Mouse (Mus musculus): ENCODE results near the gene Gm28038.
A peak's percentile ranks its signal among the peaks of the same experiment; 100 is the strongest.

Gm28038 gene

DNA sequence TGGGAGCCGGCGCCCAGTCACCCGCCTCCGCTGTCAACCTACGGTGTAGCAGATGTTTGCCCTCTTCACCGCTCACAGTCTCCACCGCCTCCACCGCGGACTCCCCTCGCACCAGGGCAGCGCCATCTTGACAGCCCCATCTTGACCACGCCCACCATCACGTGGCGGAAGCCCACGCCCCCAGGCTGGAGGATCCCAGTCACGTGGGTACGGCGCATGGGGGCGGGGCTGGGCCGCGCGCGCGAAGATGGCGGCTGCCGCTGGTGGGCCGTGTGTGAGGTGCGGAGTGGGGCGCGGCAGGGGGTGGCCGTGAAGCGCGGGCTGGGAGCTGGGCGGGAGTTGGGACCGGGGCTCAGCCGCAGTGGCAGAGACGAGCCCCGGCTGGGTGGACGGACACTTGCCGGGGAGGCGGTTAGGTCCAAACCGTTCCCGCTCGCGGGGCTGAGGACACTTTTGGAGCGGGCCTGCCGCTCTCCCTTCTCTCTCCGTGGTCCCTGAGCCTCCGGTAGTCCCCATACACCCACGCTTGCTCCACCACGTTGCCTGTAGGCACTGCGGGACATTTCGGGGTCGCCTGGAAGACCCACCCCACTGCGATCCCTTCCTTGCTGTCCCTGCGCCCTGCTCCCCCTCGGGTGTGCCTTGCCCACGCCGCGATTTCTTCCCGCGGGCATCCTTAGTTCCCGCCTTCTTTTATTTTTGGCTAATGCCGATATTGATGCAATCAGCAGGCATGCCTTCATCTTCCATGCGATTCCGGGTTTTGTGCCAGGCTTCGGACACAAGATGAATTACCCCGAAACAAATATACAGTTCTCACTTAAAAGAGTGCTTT, 5.6 kb downstream of the Gm28038 start, which contains the start of the genes Dolk and Nup188:
TSS of gene Dolk (minus strand) at position 143 of the 835 bp plus-strand sequence.
TSS of gene Nup188 (plus strand) at position 206 of the 835 bp plus-strand sequence.
- peak; percentile 92 for DNase-seq

DNA sequence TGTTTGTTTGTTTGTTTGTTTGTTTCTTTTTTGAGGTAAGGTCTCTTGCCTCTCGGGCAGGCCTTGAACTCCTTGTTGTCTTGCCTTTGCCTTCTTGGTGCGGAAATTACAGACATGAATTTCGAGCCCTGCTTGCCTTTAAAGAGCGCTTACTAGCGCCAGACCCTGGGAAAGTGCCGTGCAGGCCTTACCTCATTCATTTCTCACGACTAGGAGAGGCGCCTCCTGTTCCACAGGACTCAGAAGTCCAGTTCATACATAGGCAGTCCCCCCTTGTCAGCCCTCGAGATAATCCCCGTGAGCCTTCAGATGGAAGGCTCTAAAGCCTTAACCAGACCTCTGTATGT, 6.2 kb downstream of the Gm28038 start:
- no peak for DNase-seq

DNA sequence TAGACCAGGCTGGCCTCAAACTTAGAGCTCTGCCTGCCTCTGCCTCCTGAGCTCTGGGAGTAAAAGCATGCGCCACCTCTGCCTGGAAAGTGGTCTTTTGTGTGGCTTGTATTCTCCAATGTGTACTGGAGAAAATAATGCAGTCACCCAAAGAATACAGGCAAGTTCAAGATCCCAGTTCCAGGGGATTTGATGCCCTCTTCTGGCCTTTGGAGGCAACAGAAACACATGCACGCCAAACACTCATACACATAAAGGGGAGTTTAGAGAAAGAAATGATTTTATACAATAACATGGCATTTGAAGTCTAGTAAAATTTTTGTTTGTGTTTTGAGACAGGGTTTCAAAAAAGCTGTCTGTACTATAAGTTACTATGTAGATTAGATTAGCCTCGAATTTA, 18.7 kb downstream of the Gm28038 start:
- DNase-seq = no peak

DNA sequence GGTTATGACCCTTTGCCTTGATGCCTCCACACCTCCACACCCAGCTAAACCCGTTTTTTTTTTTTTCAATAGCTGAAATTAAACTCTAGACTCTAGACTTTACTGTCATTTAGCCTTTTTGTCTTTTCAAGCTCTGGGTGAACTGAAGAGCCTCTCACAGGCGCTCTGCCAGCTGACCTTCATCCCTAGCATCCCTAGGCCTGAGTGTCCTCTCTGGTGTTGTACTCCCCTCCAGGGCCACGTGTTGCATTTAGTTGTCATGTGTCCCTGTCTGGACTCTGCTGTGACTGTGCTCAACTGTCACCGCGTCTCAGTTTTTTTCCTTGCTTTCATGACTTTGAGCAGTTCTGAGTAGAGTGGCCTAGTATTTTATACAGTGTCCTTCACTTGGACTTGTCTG, 19.1 kb downstream of the Gm28038 start:
- DNase-seq = no peak

DNA sequence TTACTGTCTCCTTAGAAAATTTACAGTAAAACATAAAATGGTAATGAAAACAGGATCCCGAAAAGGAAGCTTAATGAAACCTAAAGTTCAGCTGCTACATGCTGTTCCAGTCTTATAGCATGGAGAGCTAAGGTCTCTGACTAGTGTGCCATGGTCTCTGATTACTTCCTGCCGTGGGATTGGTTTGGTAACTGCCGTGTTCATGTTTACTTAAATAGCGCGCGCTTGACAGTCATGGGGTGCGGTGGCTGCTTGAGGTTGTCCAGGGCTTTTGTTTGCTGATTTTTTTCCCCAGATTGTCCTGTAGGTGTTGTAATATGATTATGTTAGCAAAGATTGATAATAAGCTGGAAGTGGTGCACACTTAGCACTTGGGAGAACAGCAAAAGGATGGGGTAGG, 25.2 kb downstream of the Gm28038 start:
- no peak for DNase-seq

DNA sequence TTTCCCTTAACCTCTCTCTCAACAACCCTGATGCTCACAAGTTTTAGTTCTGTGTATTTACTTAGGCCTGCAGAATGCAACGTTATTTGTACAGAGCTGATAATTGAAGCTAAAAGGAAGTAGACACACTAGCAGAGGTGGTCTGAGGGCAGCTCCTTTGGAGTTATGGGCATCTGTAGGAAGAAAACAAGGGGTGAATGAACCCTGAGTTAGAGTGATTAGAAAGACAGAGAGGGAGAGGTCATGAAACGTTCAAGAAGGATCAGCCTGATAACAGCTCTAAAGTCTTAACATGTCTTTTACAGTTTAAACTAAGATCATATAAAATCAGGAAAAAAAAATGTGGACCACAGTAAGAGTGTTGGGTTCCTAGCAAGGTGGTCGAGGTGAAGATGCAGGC, 28.5 kb downstream of the Gm28038 start:
- no peak for DNase-seq

DNA sequence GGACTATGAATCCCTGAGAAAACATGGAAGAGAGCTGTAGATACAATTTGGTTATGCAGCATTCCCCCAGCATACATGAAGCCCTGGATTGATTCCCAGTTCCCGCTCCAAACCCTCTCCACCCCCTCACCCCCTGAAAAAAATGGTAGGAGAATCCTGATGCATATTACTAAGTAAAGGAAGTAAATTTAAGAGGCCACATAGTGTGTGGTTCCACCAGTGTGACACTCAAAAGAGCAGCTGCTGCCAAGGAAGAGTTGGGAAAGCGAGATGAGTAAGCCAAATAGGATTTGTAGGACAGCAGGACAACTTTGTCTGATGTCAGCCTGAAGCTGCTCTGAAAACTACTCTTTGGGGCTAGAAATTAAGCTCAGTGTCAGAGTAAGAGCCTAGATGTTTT, 30.6 kb downstream of the Gm28038 start:
- DNase-seq = no peak

DNA sequence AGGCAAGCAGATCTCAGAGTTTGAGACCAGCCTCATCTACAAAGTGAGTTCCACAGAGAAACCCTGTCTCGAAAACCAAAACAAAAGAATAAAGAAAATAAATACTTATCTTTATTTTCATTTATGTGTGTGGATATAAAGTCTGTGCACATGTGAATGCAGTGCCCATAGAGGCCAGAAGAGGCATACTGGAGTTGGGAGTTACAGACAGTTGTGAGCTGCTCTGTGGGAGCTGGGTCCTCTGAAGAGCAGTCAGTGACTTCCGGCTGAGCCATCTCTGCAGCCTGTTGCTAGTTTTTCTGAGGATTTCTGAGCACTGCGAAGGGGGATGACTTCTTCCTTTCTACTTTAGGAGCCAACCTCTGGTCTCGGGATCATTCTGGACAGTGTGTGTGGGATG, 35.3 kb downstream of the Gm28038 start:
- DNase-seq = no peak

DNA sequence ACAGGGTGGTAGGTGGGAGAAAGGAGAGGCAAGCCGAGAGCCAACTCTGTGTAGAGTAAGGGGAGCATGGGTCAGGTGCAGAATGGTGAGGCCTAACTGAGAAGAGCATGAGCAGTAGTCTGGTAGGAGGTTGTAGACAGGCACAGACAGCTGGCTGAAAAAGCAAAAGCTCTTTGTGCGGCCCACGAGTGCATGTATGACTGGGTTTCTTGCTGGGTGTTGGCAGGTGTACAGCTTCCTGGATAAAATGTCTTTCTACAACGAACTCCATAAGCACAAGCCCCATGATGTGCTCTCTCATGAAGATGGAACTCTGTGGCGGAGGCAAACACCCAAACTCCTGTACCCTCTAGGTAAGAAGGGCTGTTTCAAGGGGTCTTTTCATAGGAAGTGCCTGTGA, 36.1 kb downstream of the Gm28038 start:
- no peak for DNase-seq

DNA sequence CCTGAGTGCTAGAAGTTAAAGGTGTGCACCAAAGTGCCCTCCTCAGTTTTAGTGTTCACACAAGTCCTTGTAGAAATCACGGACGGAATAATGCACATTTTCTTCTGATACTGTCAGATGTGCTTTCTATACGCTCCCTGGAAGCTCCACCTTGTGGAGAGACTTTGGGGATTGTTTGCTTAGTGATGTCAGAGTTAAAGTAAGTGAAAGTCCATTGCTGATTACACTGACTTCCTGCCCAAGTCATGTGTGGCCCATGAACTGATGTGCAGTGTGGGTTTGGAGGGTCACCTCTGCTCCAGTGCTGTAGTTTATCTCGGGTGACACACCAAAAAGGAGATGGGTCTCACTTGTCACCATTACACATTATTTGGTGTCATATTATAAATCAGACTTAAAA, 38.4 kb downstream of the Gm28038 start:
- no peak for DNase-seq

DNA sequence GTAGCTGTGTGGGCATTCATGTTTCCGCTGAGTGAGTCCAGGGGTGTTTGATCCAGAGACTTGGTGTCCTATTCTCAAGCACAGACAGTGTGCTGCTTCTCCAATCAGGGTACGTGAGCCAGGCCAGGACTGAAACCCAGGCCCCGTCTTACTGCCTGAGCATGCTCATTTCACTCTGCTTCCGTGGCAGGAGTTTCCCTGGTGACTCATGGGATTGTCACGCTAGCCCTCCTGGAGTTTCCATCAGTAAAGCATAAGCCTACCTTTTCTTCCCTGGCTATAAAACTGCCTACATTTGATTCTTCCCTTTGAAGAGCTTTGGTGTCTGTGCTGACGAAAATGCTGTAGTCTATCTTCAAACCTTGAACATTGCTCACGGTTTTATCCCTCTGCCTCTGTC, 42.3 kb downstream of the Gm28038 start:
- DNase-seq = no peak

DNA sequence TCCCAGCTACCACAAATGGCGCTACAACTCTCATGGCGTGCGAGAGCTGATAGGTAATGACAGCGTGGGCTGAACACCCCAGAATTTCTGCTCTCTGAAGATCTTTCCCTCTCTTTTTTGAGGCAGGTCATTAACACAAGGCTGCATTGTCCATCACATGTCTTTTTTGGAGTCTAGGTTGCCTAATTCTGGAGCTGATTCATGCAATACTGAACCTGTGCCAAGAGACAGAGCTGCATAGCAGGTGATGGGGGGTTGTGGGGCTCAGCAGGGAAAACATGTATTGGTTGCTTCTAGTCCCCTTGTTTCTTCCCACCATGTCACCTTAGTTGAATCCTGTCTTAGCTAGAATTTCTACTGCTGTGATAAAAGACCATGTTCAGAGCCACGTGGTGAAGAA, 44.5 kb downstream of the Gm28038 start:
- no peak for DNase-seq

DNA sequence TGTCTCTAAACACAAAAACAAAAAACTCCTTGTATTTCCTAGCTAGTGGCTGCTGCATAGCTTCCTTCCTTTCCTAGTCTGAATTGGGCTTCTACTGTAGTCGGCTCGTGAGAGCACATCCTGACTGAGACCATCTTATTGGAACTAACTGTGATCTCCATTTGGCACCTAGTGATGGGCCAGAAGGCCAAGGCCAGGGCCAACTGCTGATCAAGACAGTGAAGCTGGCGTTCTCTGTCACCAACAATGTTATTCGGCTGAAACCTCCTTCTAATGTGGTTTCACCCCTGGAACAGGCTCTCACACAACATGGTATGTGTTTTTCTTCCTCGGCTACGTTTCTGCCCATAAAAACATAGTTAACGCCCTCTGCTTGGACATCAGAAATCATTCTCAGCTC, 46.4 kb downstream of the Gm28038 start:
- peak; percentile 56 for DNase-seq

DNA sequence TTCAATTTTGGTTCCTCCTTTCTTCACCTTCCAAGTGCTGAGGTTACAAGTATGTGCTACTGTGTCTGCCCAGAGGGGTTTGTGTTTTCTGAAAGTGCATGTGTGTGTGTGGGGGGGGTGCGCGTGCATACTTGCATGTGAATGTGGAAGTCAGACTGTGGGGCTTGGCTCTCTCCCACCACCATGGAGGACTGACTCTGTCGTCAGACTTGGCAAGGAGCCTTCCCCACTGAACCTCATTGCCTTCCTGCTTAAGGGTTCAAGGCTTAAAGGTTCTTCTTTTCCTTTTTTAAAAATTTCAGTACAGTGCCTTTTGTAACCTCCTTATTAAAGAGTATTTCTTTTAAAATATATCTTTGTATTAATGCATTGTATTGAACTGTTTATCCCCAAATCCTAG, 47.9 kb downstream of the Gm28038 start:
- no peak for DNase-seq

DNA sequence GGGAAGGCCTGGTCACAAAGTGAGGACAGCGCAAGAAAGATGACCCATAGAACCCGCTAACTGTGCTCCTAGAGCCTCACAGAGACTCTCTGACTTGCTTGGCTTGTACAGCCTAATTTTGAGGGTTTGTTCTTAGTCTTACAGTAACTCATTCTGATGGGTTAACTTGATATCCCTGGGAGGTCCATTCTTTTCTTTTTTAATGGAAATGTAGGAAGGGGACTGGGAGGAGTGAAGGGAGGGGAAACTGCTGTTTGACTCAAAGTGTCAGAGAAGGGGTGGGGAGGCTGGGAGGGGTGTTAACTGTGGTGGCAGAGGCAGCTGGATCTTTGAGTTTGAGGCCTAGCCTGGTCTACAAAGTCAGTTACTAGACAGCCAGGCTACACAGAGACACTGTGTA, 54.5 kb downstream of the Gm28038 start:
- no peak for DNase-seq

DNA sequence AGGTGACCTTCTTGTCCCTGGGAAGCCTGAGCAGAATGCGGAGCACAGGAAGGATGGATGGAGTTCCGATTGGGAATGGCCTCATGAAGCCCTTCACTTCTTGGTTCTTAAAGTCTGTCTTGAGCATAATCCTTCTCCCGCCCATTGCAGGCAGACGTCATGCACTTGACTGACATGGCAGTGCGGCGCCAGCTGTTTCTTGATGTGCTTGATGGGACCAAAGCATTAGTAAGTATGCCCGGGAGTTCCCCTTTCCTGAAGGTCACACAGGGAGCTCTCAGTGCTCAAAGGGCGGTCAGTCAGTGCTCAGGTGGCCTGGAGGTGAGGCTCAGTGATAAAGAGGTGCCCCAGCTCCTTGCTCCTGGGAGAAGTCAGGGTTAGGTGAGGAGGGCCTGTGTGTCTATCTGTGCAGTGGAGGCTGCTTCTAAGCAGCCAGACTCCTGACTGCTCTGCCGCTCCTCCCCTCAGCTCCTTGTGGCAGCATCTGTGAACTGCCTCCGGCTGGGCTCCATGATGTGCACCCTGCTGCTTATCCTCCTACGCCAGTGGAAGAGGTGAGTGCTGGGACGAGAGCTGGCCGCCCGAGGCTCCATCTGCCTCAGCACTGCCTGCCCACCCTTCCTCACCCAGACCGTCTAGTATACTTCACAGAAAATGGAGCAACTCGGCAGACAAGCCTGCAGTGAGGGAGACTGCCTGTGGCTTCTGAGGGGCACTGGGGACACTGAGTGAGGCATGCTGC, 55.5 kb downstream of the Gm28038 start:
- peak; percentile 59 for DNase-seq

DNA sequence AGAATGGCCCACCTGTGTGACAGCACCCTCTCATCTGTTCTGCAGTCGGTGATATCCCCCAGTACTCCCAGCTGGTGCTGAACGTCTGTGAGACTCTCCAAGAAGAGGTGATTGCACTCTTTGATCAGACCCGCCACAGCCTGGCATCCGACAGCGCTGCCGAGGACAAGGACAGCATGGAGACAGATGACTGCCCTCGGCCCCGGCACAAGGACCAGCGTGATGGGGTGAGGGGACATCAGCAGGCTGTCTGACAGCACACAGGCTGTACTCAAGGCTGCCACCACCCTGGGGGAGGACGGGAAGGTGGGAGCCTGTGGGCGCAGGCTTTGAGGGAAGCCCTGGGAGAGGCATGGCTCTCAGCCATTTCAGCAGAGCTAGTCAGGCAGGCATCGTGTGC, 56.3 kb downstream of the Gm28038 start:
- DNase-seq = peak; percentile 52

DNA sequence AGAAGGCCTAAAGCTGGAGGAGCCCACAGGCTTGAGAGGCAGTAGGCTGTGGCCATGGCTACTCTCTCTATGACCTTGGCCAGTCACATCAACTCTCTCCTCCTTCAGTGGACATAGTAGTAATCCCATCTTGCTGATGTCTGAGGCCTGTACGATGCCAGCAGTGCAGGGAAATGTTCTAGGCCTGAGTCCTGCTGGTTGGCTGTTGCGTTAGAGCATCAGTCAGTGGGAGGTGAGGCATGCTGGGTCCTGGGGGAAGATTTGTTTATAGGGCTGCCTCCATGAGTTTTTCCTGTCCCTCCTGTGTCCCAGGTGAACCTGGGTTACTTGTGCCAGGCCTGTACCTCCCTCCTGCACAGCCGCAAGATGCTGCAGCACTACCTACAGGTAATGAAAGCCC, 61.2 kb downstream of the Gm28038 start:
- DNase-seq = no peak

DNA sequence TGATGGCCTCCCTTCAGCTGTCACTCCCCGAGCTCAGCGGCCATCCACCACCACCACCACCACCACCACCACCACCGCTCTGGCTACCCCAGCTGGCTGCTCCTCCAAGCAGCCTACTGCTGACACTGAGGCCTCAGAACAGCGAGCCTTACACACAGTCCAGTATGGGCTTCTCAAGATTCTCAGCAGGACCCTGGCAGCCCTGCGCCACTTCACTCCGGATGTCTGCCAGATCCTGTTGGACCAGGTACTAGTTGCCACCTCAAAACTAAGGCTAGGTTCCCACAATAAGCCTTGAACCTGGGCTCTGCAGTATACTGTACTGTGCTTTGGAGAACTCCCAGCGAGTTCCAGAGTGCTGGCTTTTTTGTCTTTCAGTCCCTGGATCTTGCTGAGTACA, 61.7 kb downstream of the Gm28038 start:
- peak; percentile 78 for DNase-seq

DNA sequence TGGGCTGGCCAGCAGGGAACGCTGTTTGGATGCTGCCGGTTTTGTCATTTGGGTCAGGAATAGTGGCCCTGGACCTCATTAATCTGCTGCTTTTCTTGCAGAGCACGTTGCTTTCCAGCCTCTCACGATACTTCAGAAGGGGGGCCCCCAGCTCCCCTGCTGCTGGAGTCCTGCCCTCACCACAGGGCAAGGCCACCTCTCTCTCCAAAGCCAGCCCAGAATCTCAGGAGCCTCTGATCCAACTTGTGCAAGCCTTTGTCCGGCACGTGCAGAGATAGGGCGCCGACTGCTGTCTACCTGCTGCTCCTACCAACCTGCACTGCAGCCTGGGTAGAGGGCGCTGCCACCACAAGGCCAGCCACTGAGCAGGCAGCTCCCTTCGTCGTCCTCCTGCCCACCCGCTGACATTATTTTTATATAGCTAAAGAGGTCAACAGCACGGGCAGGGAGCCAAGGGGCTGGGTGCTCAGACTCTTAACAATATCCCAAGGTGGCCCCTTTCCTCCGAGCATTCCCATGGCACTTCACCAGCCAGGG, 62.8 kb downstream of the Gm28038 start:
- DNase-seq = peak; percentile 74

DNA sequence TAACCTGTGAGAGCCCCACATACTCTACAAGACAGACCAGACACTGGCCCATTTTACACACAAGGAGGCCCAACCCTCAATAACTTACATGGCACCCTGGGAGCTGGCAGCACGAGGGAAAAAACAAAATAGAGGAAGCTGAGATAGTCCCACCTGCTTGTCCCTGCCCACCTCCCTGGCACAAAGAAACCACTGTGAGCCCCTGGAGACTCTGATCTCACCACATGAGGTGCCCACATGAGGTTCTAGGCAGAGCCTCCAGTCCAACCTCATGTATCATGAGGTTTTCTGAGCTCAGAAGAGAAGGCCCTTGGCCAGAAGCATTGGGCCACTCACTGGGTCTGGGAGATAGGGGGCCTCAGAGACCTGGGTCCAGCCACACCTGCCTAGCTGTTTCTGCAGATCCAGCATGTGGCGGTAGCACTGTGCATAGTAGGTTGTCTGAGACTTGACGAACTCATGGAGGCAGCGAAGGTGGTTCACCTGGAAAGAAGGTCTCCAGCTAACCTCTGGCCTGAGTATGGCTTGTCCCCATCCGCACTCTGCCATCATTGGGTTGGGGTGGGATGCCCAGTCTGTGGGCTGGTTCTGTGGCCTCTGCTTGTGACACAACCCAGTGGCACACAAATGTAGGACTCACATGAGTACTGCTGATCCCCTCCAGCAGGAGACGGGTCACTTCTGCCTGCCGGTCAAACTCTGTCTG, 65.3 kb downstream of the Gm28038 start:
- DNase-seq = no peak

DNA sequence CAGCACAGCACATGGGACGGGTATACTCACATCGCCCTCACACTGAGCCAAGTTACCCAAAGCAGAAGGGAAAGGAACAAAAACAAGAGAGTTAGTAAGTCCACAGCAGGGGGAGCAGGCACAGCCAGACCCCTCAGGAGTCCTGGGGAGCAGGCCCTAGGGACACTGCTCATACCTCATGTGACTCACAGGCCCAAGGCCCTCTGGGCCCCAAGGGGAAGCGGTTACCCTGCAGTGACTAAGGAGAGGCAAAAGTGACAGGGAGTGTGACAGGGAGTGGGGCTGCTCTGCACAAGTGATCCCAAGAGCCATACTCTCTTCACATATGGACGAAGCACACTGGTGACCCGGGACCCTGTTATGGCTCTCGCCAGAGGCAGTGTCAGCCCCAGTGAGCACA, 68.4 kb downstream of the Gm28038 start:
- no peak for DNase-seq
